Mouse (Mus musculus) cortical plate, adult 2 months (tissue): ENCODE data around the gene Gys2.

ENCODE experiments used
- CTCF ChIP-seq: fragments of 200-500 bp; IDR thresholded peaks from 2 replicates; pipeline ENCODE4 v1.5.1; 2011; ENCODE audit warnings: mild to moderate bottlenecking, control low read depth, low read length; ENCODE audit not compliant: insufficient read depth; ENCODE audit errors: extremely low read depth
- POLR2A ChIP-seq: fragments of 200-500 bp; IDR thresholded peaks from 2 replicates; pipeline ENCODE4 v1.6.1; 2011; ENCODE audit warnings: mild to moderate bottlenecking, low read length, control low read depth; ENCODE audit not compliant: insufficient read depth; ENCODE audit errors: extremely low read depth

GRCm38 (mm10) chr6:142502519-142503125, 29.7 kb upstream of the Gys2 start:
- no peak for TF ChIP-seq POLR2A
- TF ChIP-seq CTCF: no peak
